Mouse (Mus musculus) erythroblast, embryonic 14.5 days (primary cell): ENCODE measurements at regions not wholly inside any gene's neighbourhood (a gene's known extent, or its start where the extent isn't known, plus 50 kb on each side); places are given as distances from the start of the nearest gene placed in this dataset.

Experiments
- GATA1 ChIP-seq: IDR thresholded peaks from 2 replicates; pipeline ENCODE4 v1.6.1; 2012; ENCODE audit warnings: low read length, inconsistent platforms, mixed read lengths
- TAL1 ChIP-seq: IDR thresholded peaks from 3 replicates; pipeline ENCODE4 v1.6.1; 2012; ENCODE audit warnings: low read length, inconsistent platforms, mixed read lengths

DNA sequence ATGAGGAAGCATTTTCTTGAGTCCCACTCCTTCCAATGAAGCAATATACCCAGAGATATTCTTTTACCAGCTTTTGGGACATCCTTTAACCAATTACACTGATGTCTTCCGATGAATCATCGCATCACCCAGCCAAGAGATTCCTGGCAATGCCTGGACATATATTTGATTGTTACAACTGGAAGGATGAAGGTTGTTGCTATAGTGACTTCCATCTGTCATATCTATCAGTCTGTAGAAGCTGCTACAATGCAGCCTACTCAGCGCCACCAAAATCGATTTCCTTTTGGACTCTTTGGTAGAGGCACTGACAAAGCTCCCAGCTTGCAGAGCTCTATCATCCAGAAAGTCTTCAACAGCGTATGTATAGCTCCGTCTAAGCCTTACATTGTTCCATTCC is 661.0 kb upstream of the Sox9 start:
- TF ChIP-seq TAL1 = no peak
- TF ChIP-seq GATA1 = no peak
